Mouse (Mus musculus) liver, postnatal 0 days (tissue): ENCODE measurements around the gene Rapgefl1. TPM values are rescaled to one million over a fixed set of nuclear protein-coding genes. Genes with fewer than 3 reads are reported as not detected.

Experiments used
- ATAC-seq: fragments of 200-750 bp; cut with Nextera tagmentation; 2 replicates; pipeline ENCODE4 v1.8.0; 2017; ENCODE audit warnings: mild to moderate bottlenecking, moderate library complexity
- DNase-seq: peaks from one replicate; pipeline ENCODE4 v3.0.0-alpha.2; 2016
- H3K27ac ChIP-seq: fragments of 300-500 bp; sonication (generic); 2 replicates; pipeline ENCODE4 v1.5.1; 2014; ENCODE audit warnings: antibody characterized with exemption, moderate library complexity, mild to moderate bottlenecking, low read depth
- H3K27me3 ChIP-seq: fragments of 300-500 bp; sonication (generic); 2 replicates; pipeline ENCODE4 v1.6.1; 2014; ENCODE audit warnings: low read length, control low read depth, mixed read lengths; ENCODE audit not compliant: insufficient read depth
- H3K36me3 ChIP-seq: fragments of 300-500 bp; sonication (generic); replicated peaks from 2 replicates; pipeline ENCODE4 v1.6.1; 2014; ENCODE audit warnings: mild to moderate bottlenecking, control low read depth, low read length, moderate library complexity, mixed read lengths; ENCODE audit not compliant: insufficient read depth
- H3K4me1 ChIP-seq: fragments of 300-500 bp; sonication (generic); 2 replicates; pipeline ENCODE4 v1.6.1; 2014; ENCODE audit warnings: antibody characterized with exemption, mild to moderate bottlenecking, control low read depth; ENCODE audit not compliant: insufficient read depth
- H3K4me2 ChIP-seq: fragments of 300-500 bp; sonication (generic); 2 replicates; pipeline ENCODE4 v1.6.1; 2014; ENCODE audit warnings: low read depth, mild to moderate bottlenecking, low read length, moderate library complexity, mixed read lengths
- H3K4me3 ChIP-seq: fragments of 300-500 bp; sonication (generic); 2 replicates; pipeline ENCODE4 v1.5.1; 2014; ENCODE audit warnings: low read depth, low read length
- H3K9ac ChIP-seq: fragments of 300-500 bp; sonication (generic); replicated peaks from 2 replicates; pipeline ENCODE4 v1.6.1; 2014; ENCODE audit warnings: mild to moderate bottlenecking, moderate library complexity
- H3K9me3 ChIP-seq: fragments of 300-500 bp; sonication (generic); 2 replicates; pipeline ENCODE4 v1.6.1; 2016; ENCODE audit warnings: mild to moderate bottlenecking, control low read depth, low read length, mixed read lengths
- CTCF ChIP-seq: sonication (generic); IDR thresholded peaks from 2 replicates; pipeline ENCODE4 v1.5.1; 2016; ENCODE audit warnings: antibody characterized with exemption, low read depth
- EP300 ChIP-seq: IDR thresholded peaks from 2 replicates; pipeline ENCODE4 v1.6.1; 2016; ENCODE audit warnings: antibody characterized with exemption, low read depth, mild to moderate bottlenecking
- WGBS: fragments of 180-500 bp; shearing (Covaris S2); extraction: QIAGEN DNeasy Blood & Tissue Kit; methylation state at CpG from one replicate; pipeline ENCODE4 v1.1.7; 2014; ENCODE audit not compliant: insufficient replicate concordance; 5-methylcytosine and 5-hydroxymethylcytosine counted together
- polyA plus RNA-seq: library from polyadenylated mRNA; unstranded; fragments of >200 nt; fragmentation: Nextera tagmentation; extraction: Ambion mirVana; gene quantifications from 2 replicates; pipeline ENCODE4 v1.2.1, GENCODE M21; 2015

Rapgefl1 gene
- polyA plus RNA-seq, 1 experiment from 2014 or later: 0.21 TPM

GRCm38 (mm10) chr11:98837917-98838316, 1.3 kb downstream of the Rapgefl1 start:
- Histone ChIP-seq H3K27ac (no peak overlapping the region), H3K4me2 (peak overlapping the region; percentile 85; the same call in 1 of the 2 replicates), H3K27me3 (peaks cover 19% of the 10 kb centered on the region), H3K9ac (no peak overlapping the region), H3K36me3 (peaks cover 11% of the 10 kb centered on the region), H3K9me3 (no peaks in the 10 kb centered on the region), H3K4me1 (peaks cover 12% of the 10 kb centered on the region), H3K4me3 (no peak overlapping the region)
- ATAC-seq: no peak
- TF ChIP-seq EP300 (no peak), CTCF (no peak)
- DNase-seq: no peak
- 66% methylated on average over 11 of the region's 11 CpGs for WGBS

- Histone ChIP-seq H3K4me2 (no peak overlapping the region), H3K9me3 (no peaks in the 10 kb centered on the region), H3K36me3 (peaks cover 5% of the 10 kb centered on the region), H3K4me3 (no peak overlapping the region), H3K27me3 (peaks cover 19% of the 10 kb centered on the region), H3K9ac (no peak overlapping the region), H3K4me1 (peaks cover 12% of the 10 kb centered on the region), H3K27ac (no peak overlapping the region)
- 72% methylated on average over 9 of the region's 9 CpGs for WGBS
- no peak for ATAC-seq
- no peak for TF ChIP-seq EP300
- no peak for TF ChIP-seq CTCF
- DNase-seq: no peak
Observed at GRCm38 (mm10) chr11:98838512-98838911, 1.9 kb downstream of the Rapgefl1 start.

DNA sequence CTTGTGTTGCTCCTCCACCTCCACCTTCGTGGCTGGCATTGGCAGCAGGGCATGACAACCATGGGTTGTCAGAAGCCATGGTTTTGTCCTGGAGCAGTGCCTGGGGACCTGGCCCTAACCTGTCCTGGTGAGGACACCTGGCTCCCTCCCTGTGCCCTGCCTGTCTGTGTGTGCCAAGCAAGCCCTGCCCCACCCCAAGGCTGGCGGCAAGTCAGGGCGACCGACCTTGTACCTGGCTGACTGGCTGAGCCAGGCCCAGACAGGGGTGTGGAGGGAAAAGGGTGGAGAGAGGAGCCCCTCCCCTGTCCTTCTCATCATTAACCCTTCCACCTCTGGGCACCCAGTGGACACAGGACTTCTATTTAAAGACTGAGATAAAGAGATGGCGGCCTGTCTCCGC, 2.8 kb downstream of the Rapgefl1 start:
- WGBS: 65% methylated on average over 6 of the region's 6 CpGs
- Histone ChIP-seq H3K27ac (no peak overlapping the region), H3K9ac (no peak overlapping the region), H3K27me3 (peaks cover 19% of the 10 kb centered on the region), H3K36me3 (no peaks in the 10 kb centered on the region), H3K4me2 (no peak overlapping the region), H3K4me3 (no peak overlapping the region), H3K9me3 (no peaks in the 10 kb centered on the region), H3K4me1 (peaks cover 12% of the 10 kb centered on the region)
- no peak for ATAC-seq
- no peak for TF ChIP-seq EP300
- no peak for DNase-seq

GRCm38 (mm10) chr11:98839897-98840296, 3.3 kb downstream of the Rapgefl1 start:
- no peak overlapping the region for H3K4me2 ChIP-seq
- H3K27me3 ChIP-seq: peaks cover 19% of the 10 kb centered on the region
- H3K27ac ChIP-seq: no peak overlapping the region
- ATAC-seq: no peak
- H3K9me3 ChIP-seq: no peaks in the 10 kb centered on the region
- DNase-seq: peak; percentile 56
- no peak overlapping the region for H3K4me3 ChIP-seq
- H3K36me3 ChIP-seq: no peaks in the 10 kb centered on the region
- H3K4me1 ChIP-seq: peaks cover 12% of the 10 kb centered on the region
- H3K9ac ChIP-seq: no peak overlapping the region
- 56% methylated on average over 10 of the region's 10 CpGs for WGBS
- TF ChIP-seq CTCF (no peak), EP300 (no peak)

DNA sequence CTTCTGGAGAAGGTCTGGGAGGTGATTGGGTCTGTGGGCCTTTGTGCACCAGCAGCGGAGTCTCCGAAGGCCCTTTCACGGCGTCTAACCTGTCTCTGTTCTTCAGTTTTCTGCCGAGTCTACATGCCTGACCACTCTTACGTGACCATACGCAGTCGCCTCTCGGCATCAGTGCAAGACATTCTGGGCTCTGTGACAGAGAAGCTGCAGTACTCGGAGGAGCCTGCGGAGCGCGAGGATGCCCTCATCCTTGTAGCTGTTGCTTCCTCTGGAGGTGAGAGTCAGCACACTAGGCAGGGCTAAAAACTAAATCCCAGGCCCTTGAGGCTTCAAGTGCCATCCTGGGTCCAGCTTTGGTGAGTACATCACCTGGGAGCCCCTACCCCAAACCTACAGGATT, 9.4 kb downstream of the Rapgefl1 start:
- DNase-seq: no peak
- H3K4me1 ChIP-seq: peaks cover 4% of the 10 kb centered on the region; the same call in 1 of the 2 replicates
- H3K9ac ChIP-seq: no peak overlapping the region
- H3K4me3 ChIP-seq: no peak overlapping the region
- WGBS: 69% methylated on average over 13 of the region's 13 CpGs
- H3K27ac ChIP-seq: no peak overlapping the region
- no peak for ATAC-seq
- no peaks in the 10 kb centered on the region for H3K27me3 ChIP-seq
- no peak overlapping the region for H3K4me2 ChIP-seq
- H3K36me3 ChIP-seq: no peaks in the 10 kb centered on the region
- H3K9me3 ChIP-seq: no peaks in the 10 kb centered on the region
- TF ChIP-seq EP300: no peak
- TF ChIP-seq CTCF: no peak

DNA sequence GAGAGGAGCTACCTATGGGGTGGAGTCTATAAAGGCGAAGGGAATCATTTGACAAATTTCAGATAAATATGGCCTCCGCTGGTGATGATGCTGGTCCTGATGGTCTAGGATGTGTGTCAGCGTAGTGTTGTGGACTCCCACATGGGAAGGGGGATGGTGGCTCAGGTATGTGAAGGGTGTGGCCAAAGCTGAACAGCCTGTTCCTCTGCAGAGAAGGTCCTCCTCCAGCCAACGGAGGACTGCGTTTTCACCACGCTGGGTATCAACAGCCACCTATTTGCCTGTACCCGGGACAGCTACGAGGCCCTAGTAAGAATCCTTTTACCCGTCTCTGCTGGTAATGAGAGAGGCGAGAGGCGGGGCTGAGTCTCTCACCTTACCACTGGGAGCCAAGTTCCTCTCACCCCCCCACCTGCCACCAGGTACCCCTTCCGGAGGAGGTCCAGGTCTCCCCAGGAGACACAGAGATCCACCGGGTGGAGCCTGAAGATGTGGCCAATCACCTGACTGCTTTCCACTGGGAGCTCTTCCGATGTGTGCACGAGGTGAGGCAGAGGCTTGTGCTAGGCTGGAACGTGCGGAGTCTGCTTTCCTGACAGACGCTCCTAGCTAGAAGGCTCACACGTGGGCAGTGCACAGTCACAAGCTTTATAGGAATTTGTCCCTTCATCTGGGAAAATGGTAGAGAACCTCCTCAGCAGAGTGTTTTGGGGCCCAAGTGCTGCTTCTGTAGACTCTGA, 10.4 kb downstream of the Rapgefl1 start:
- peaks cover 4% of the 10 kb centered on the region; the same call in 1 of the 2 replicates for H3K4me1 ChIP-seq
- no peaks in the 10 kb centered on the region for H3K27me3 ChIP-seq
- no peak overlapping the region for H3K4me2 ChIP-seq
- no peak for ATAC-seq
- H3K36me3 ChIP-seq: no peaks in the 10 kb centered on the region
- no peak overlapping the region for H3K9ac ChIP-seq
- 69% methylated on average over 19 of the region's 19 CpGs for WGBS
- H3K9me3 ChIP-seq: no peaks in the 10 kb centered on the region
- TF ChIP-seq EP300 (no peak), CTCF (no peak)
- H3K27ac ChIP-seq: no peak overlapping the region
- no peak for DNase-seq
- H3K4me3 ChIP-seq: no peak overlapping the region
